Mouse (Mus musculus) CD4-positive, CD25-positive, alpha-beta regulatory T cell, adult 2 months (primary cell): ENCODE results near the gene Adal.
"Not testable (repeated sequence)": the region's sequence is repeated elsewhere in the genome, so short reads cannot be mapped to it uniquely, and the experiment has no call there.

Experiments used
- DNase-seq: peaks from one replicate; pipeline ENCODE4 v3.0.0-alpha.2; 2012; ENCODE audit warnings: low read depth, low spot score

The Adal gene

DNA sequence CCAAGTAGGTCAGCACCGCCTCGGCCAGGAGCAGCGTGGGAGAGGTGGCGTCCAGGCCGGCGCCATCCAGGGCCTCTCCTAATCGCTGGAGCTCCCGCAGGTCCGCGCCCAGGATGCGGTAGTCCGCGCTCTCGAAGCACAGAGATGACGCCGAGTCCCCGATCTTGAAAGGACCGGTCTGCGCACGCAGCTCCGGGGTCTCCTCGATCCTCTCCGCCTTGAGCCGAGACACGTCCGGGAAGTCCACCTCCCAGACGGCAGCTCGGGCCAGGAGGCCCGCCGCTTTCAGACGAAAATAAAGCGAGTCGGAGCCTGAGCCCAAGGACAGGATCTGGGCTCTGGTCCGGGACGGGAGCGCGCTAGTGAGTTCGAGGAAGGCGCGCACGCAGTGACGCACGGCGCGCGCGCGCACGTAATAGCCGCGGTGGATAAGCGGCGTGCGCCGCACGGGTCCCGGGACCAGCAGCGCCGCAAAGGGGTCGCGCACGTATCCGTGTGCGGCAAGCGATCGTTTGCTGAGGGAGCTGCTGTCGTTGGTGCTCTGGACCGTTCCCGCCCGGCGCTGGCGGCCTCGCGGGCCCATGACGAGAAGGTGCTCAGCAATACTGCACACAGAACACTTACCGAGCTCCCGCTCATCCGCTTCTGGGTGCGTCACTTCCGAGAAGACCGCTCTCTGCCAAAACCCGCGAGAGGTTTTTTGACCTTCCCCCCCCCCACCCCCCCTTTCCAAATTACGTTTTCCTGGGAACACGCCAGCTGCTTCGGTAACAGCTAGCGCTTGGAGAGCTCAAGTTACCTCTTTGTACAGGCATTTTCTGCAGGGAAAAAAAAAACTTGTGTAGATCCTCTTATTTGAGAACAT lies at the start of gene Adal, which contains the start of gene Lcmt2:
Adal (plus strand) TSS at position 411 of the 865 bp plus-strand sequence.
Lcmt2 (minus strand) TSS at position 636 of the 865 bp plus-strand sequence.
- peak; percentile 92 for DNase-seq

DNA sequence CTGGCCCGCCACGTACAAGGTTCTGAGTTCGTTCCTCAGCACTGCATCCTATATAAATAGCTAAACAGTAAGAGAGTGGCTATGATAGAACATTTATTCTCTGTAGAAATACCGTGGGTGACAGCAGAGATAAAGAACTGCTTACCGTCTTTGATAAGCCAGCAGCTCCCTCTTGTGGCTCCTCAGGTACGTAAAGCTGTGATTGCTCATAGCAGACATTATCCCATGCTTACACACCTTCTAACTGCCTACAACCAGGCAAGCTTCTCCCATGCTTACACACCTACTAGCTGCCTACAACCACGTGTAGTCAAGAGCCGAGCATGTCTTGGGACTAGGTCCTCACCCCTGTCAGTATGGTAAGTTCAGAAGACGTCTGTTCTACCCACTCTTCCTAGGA lies 38.2 kb upstream of the Adal start:
- DNase-seq, result peak; percentile 81

DNA sequence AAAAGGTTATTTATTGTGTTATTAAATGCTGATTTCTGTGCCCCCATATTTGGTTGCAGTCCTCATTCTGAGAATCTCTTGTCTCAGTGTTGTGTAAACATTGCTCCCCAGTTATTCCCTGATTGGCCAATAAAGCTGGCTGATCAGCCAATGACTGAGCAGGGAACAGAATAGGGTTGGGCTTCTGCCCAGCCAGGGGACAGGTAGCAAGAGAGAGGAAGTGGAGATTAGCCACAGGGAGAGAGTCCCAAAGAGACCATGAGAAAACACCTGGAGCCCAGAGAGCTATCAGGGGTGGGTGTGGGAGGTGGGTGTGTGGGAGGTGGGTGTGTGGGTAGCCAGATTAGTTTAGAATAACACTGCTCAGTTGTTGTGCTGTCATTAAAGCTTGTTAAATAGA lies 34.3 kb upstream of the Adal start:
- DNase-seq, result no peak

DNA sequence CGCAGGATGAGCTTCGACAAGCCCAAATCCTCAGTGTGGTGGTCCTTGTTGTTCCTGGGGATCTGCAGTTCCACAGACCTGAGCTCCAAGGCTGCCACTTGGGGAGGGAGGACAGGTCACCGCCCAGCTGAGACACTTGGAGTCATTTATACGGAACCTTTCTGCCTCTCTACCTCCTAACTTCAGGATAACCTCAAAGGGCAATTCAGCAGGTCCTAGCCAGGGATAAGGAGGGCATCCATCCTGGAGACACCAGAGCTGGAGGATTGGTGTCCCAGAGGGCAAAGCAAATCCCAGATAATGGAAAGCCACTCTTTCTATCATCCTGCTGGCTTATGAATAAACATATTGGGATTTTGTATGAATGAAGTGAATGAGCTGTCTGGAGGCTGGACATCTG lies 30.5 kb upstream of the Adal start, which contains the start of gene Tgm7:
Tgm7 (minus strand) TSS at position 101 of the 400 bp plus-strand sequence.
- DNase-seq, result no peak

DNA sequence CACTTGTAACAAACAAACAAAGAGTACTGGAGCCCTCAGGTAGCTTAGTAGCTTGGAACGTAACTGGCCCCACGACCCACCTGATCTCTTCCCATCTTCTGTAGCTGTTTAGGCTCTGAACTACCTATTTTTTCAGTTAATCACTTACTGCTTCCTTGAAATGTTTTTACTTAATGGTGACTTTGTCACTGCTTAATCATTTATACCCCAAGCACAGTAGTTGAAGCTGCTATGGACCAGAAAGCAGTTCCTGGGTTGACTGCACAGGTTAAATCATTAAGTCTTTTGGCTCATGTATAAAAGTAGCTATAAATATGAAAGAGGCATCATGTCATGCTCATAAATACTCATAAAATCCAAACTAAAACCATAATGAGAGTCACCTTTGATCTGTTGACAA lies 24.8 kb upstream of the Adal start:
- DNase-seq, result no peak

DNA sequence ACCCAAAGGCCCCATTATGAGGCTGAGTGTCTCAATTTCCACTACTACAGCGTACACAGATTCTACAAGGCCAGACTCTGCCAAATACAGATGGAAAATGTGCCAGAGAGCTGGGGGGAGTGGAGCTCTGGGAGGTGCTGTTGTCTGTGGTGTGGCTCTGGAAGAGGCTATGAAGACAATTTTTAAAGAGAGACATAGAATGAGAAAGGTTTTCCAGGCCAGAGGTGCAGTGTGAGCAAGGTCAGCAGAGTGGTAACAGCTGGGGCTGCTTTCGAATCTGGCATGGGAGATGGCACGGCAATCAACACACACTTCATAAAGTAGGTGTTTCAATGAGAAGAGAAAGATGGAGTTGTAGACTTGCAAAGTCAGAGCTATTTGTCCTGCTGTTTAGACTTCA lies 21.0 kb upstream of the Adal start:
- DNase-seq, result no peak

DNA sequence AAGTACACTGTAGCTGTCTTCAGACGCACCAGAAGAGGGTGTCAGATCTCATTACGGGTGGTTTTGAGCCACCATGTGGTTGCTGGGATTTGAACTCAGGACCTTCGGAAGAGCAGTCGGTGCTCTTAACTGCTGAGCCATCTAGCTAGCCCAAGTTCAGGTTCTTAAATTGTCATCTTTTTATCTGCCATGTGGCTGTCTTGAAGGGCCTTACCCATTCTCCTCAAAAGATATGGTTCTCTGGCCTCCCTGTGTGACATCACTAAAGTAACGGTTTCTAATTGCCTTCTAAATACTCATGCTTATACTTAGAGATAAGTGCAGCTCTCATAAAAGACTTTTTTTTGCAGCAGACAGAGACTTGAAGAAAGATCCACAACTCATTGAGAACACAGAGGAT lies 13.9 kb upstream of the Adal start:
- not testable (repeated sequence) for DNase-seq

DNA sequence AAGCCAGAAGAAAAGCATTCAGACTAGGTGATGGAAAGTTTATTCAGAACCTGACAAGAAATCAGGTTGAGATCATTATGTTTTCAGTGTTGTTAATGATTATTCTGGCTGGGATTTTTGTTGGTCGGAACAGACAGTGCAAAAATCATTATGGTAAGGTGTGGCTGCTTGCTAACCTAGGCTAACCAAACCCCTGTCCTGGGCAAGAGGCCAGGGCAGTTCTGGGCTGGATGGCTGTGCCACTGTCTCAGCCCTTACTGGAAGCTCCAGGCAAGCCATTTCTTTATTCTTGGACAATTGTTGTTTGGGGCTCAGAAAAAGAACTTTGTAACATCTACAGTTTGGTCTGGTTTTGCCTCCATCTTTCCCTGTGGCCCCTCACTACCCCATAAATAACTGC lies 12.7 kb upstream of the Adal start:
- DNase-seq, result no peak

DNA sequence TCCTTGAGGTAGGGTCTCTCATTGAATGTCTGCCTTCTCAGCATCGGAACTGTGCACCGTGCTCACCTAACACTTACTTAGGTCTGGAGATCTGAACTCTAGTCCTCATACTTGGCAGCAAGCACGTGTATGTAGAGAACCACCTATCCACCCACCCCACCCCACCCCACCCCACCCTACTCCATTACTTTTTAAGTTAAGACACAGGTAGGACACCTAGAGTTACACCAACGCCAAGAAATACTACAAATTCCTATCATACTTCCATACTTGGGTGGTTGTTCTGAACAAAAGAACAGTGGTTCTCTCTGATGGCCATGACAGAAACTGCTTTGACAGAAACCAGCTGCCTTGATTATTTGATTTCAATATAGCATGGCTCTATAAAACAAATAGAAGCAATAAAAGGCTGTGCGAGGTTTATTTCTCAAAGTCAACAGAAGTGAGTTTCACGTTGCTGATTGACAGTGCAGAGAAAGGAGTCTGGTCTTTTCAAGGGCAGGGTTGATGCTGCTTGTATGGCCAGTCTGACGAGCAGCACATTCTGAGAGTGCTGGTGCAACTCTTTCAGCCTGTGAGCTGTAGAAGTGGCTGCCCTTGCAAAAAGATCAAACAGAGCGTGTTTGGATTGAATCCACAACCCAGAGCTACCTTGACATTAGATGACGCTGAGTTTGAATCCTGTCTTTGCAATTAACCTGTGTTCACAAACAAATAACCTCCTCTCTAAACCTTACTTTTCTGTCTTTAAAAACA lies 11.2 kb upstream of the Adal start:
- DNase-seq, result no peak

DNA sequence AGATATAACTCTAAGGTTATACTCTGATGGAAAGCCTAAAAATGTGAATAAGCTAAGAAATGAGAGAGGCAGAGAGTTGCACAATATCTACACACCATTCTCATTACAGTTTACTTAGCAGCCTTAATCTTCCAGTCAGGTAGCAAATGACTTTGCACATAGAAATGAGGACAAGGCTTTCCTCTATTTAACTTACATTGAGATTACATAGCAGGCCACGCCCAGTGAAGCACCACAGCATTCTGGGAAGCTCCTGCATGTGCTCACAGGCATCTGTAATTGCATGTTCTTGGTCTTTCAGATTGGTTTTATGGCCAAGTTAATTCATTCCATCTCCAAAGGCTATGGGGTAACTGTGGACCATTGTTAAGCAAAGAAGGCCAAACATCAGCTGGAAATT lies 7.4 kb upstream of the Adal start:
- no peak for DNase-seq

DNA sequence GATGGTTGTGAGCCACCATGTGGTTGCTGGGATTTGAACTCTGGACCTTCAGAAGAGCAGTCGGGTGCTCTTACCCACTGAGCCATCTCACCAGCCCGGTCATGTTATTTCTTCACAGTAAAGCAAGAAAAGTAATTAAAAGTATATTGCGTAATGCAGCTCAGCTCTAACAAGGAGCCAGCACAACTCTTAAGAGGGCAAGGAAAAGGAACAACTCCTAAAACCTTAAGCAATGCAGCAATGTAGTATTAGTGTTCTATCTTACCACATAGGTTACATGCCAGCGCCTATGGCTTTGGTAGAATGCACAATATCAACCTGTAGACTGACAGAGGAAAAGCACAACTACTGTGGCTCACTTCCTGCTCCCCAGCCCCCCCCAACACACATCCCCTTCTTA lies 2.9 kb upstream of the Adal start:
- peak; percentile 15 for DNase-seq

DNA sequence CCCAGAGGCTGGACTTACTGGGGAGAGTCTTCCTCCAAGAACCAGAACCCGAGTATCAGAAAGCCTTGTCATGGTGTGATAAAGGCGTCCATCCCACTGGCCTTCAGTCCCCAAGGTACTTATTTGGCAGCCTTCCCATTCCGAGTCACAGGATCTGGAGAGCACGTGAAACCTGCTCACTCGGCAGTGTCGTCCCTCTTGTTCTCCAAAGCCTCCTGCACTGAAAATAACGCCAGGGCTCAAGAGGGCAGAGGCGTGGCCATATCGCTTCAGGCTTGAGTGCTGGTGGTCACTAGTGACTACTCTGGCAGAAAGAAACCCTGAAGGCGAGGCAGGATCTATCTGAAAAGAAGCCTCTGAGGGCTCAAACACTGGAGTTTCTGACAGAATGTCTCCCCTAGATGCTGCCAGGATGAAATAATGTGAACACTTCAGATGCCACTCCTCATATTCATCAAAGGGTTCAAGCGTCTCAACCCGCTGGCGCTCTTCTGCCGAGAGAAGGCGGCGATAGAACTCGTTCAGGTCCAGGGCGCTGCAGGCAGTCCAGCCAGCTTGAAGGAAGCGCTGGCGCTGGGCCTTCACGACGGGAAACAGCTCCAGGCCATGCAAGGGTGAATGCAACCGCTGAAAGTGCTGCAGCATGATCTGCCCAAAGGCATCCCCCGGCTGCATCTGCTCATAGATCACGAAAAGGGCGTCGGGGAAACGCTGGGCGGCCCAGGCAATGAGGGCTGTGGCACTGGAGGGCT lies 786 bp upstream of the Adal start:
- DNase-seq, result peak; percentile 14

DNA sequence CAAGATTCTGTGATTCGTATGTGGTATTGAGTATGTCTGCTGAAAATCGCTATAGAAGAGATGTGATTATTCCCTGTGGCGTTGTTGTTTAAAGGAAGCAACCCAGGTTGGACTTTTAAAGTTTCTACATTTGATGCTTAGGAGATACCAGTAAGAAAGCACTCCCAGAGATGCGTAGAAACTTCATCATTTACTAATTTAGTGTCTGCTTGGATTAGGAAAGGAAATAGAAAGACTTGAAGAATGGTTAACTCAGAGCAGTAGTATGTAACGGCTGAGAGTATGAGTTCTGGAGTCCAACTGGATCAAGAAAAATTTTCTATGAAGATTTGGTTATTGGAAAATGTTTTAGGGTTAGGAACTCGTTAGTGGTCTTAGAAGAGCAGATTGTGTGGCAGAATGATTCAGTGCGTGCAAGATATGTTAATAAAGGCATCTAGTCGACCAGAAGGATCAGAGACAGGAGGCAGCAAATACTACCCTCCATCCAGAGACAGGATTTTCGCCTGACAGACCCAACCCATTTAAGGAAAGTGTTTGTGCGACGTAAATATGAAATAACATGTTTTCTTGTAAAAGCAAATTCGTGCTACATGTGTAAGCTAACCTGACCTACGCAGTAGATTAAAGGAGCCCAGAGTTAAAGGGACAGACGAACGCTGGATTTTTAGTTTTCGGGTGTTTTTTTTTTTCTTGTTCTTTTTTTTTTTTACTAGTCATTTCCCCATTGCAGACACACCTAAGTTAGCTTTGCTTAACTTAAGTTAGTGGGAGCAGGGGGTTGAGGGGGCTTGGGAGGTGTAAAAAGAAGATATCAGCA lies 1.2 kb downstream of the Adal start:
- no peak for DNase-seq

DNA sequence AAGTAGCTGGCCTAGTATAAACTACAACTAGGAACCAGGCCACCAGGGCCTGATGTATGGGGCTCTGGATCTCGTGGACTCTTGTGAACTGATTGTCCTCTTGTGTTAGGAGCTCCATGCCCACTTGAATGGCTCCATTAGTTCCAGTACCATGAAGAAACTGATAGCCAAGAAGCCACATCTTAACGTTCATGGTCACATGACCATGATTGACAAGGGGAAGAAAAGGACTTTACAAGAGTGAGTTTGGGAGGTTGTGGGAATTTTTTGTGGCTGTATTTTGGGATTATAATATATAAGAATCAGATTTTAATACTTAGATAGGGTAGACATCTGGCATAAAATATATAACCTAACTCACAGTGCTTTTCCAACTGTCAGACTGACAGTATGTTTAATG lies 2.2 kb downstream of the Adal start:
- no peak for DNase-seq

DNA sequence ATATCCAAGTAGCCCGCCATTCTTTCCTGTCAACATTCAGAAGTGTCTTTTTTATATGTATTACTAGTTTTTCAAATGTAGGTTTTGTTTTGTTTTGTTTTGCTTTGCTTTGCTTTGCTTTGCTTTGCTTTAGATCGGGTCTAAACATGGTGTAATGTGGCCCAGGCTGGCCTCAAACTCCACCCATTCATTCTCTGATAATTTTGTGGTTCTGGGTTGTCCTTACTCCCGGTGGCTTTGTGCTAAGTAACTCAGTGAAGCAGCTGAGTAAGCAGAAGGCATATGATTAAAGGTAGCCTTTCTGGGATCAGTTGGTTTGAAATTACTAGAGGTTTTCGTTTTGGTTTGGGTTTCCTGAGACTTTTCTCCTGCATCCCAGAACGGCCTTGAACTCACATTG lies 9.5 kb downstream of the Adal start:
- DNase-seq, result no peak

DNA sequence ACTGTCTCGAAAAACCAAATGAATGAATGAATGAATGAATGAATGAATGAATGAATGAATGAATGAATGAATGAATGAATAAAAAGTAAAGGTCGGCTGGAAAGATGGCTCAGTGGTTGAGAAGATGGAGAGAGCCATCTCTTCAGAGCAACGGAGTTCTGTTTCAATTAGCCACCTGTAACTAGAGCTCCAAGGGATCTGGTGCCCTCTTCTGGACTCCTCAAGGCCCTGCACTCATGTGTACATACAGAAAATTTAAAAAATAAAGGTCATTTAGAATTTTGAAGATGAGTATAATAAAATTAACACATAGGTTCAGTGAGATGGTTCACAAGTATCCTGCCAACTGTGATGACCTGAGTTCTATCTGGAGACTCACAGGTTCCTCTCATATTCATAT lies 12.9 kb downstream of the Adal start:
- peak; percentile 41 for DNase-seq

DNA sequence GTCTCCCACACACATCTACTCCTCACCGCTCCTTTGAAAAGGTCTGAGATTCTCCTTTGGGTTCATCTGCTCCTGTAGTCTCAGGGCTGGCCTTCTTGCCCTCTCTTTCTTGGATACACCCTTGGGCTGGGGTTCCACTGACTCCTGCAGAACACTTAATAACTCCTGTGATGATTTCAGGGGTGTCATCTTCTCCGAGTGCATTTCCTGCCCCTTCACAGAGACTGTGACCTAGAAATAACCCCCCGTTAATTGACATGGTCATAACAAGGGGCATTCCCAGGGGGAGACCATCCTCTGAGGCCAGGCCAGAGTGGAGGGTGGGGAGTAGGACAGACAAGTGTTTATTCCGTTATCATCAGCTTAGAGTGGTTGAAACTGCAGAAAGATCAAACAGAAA lies 28.9 kb downstream of the Adal start:
- peak; percentile 10 for DNase-seq

DNA sequence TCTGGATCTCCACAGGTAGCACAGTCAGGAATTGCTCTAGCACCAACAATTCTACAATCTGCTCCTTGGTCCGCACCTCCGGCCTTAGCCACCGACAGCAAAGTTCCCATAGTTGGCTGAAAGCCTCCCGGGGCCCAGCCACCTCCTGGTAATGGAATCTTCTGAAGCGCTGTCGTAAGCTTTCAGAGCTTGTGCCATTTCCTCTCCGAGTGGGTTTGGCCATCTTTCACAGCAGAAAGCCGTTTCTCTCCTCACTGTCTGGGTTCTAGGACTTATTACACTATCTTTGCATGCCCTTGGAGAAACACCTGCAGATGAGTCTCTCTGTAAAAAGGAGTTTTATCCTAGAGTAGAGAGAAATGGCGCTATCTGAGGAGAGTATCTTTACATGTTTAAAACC lies 29.7 kb downstream of the Adal start:
- peak; percentile 51 for DNase-seq

DNA sequence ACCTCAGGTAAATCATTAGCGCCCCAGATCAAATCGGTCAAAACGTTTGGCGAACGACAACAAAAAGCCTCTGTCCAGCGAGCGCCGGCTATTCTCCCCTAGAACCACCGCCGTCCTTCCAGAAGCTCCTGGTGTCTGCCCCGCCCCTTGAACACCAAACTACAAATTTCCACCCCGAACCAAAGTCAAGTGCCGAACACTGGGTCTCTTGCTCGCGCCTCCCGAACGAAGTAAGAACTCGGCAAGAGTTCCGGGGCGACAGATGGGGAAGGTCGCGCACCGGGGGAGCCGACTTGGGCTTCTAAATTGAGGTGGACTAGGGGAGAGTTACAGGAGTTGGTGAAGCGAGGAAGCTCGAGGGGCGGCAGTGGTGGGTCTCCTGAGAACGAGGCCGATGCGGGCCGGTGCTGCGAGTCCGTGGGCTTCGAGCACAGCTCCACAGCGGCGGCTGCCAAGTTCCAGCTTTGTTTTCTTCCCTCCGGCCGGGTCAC lies 30.3 kb downstream of the Adal start, which contains the start of gene Tubgcp4:
Tubgcp4 (plus strand) TSS at position 174 of the 491 bp plus-strand sequence.
- DNase-seq, result peak; percentile 59

DNA sequence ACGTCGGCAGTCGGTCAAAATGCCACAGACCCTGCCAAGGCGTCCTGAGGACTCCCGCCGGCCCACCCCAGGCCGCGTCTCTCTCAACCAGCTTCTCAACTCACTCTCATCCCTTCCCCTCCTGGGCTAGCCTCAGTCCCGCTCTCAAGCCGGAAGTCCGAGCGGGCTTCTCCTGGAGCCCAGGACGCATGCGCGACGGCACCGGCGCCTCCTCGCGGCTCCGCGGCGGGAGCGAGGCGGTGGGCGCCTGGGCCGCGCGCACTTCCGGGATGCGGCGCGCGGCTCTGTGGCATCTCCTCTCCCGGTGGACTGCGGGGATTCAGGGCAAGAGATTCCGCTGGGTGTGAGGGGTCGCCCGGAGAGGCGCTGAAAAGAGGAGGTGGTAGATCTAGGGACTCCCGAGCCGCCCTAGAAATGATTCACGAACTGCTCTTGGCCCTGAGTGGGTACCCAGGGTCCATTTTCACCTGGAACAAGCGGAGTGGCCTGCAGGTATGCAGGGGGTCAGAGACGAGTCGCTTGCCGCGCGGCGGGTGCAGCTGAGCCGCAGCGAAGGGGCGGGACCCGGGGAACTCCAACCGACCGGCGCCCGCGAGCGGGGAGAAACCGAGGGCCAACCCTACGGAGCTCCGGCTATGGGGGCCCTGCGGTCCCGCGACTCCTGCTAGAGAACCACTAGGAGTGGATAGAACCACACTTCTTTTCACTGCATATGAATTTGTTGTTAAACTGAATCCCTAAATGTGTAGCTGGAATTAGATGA lies 30.9 kb downstream of the Adal start, which contains the start of gene Zscan29:
Zscan29 (minus strand) TSS at position 146 of the 763 bp plus-strand sequence.
- DNase-seq, result peak; percentile 94
